In the genomic region with DNA sequence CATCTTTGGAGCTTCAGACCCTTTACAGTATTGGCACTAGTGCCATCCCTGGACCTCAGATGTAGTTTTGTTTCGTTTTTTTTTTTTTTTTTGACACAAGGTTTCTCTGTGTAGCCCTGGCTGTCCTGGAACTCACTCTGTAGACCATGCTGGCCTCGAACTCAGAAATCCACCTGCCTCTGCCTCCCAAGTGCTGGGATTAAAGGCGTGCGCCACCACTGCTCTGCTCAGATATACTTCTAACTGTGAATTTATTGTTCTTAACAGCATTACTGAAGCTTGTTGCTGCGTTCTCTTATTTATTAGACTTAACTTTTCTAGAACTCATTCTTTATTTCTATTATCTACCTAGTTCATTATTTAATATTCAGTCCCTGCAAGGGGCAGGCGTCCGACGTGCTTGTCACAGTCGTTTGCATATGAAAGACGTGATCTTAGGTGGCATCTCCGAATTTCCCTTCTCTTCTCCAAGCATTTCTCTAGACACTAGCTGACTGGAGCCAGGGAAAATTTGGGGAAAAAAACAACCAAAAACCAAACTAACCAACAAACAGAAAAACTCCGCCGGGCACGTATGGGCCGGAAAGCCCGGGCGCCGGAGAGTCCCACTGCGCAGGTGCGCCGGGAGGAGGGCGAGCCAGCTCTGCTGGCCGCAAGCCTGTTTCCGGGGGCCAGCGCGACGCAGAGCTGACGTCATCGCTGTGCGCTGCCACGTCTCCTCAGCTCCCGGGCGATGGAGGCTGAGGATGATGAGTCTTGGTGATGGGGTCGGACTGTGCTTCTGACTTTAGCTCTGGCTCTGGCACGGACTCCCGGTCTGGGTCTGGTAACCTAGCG, we compare ENCODE assay signal across 8 mouse cellular contexts. TPM values are rescaled to one million over a fixed set of nuclear protein-coding genes. Genes with fewer than 3 reads are reported as not detected.
DNase-seq lines count a peak whose midpoint lies in the region; ATAC-seq and TF ChIP-seq lines count a peak whose summit lies in the region.

No protein-coding gene starts in this region.

- H3K79me2 ChIP-seq in MEL (ENCODE audit: control insufficient read depth, insufficient read depth, low read length, poor library complexity) = peaks cover 20% of the 10 kb centered on the region

- peak in 1 of 2 experiments; percentile 32; a peak in 1 of 4 replicates for TF ChIP-seq EP300 in MEL (IDR thresholded peaks at IDR 0.05; ENCODE audit: low read depth in 1 of 2, low read length in 2 of 2)
- TF ChIP-seq EP300 in lung, postnatal 0 days (IDR thresholded peaks at IDR 0.05) = peak; percentile 32; the same call in 1 of the 2 replicates

- H3K9me3 ChIP-seq in MEL (replicated peaks; ENCODE audit: insufficient read depth, low read length) = no peaks in the 10 kb centered on the region
- H3K9me3 ChIP-seq in hindbrain, embryonic 10.5 days = no peaks in the 10 kb centered on the region
- no peaks in the 10 kb centered on the region for H3K9me3 ChIP-seq in lung, postnatal 0 days (ENCODE audit: low read length)

- TF ChIP-seq RAD21 in MEL (IDR thresholded peaks at IDR 0.05; ENCODE audit: low read depth, low read length) = no peak

- H3K27me3 ChIP-seq in MEL (ENCODE audit: control insufficient read depth in 1 of 2, insufficient read depth in 2 of 2, low read length in 2 of 2) = peaks cover 2 to 8% of the 10 kb centered on the region in 2 experiments; a peak in 3 of 4 replicates
- no peaks in the 10 kb centered on the region for H3K27me3 ChIP-seq in cerebellum, adult 2 months (ENCODE audit: control insufficient read depth, insufficient read depth, low read length)
- peaks cover 12% of the 10 kb centered on the region for H3K27me3 ChIP-seq in hindbrain, embryonic 10.5 days (ENCODE audit: insufficient read depth, poor library complexity, severe bottlenecking)
- H3K27me3 ChIP-seq in lung, postnatal 0 days (replicated peaks; ENCODE audit: insufficient read depth, low read length) = no peaks in the 10 kb centered on the region

- no peak for TF ChIP-seq CTCF in MEL (IDR thresholded peaks at IDR 0.05 in 2 of 3, conservative IDR thresholded peaks at IDR 0.05 in 1 of 3; ENCODE audit: control insufficient read depth in 1 of 3, insufficient read depth in 1 of 3, low read depth in 2 of 3, low read length in 3 of 3, poor library complexity in 1 of 3, severe bottlenecking in 1 of 3)
- no peak for TF ChIP-seq CTCF in cerebellum, adult 2 months (IDR thresholded peaks at IDR 0.05; ENCODE audit: borderline replicate concordance, insufficient read depth, low read depth, low read length)
- no peak for TF ChIP-seq CTCF in lung, postnatal 0 days (IDR thresholded peaks at IDR 0.05)

- peak; percentile 96 for DNase-seq in MEL (ENCODE audit: low read depth, low spot score)
- peak; percentile 95 to 96 for DNase-seq in cerebellum, adult 2 months
- DNase-seq in forelimb bud, embryonic 11.5 days (ENCODE audit: low read depth, low spot score) = peak; percentile 95
- peak; percentile 94 for DNase-seq in hindbrain, embryonic 10.5 days (ENCODE audit: low spot score)
- DNase-seq in layer of hippocampus, adult 9-11 months = peak; percentile 93
- peak; percentile 96 for DNase-seq in lung, postnatal 0 days (ENCODE audit: low spot score)
- peak; percentile 97 for DNase-seq in ovary, postnatal 14 days (ENCODE audit: low spot score)
- DNase-seq in thymus, postnatal 14 days = peak; percentile 96

- H3K36me3 ChIP-seq in MEL (ENCODE audit: control insufficient read depth in 1 of 2, insufficient read depth in 2 of 2, low read length in 2 of 2) = peaks cover 1 to 14% of the 10 kb centered on the region in 2 experiments
- peaks cover 29% of the 10 kb centered on the region for H3K36me3 ChIP-seq in hindbrain, embryonic 10.5 days
- no peaks in the 10 kb centered on the region for H3K36me3 ChIP-seq in lung, postnatal 0 days (ENCODE audit: insufficient read depth, low read length)

- peak overlapping the region; percentile 91 for H3K9ac ChIP-seq in MEL (ENCODE audit: control insufficient read depth, low read depth, low read length, poor library complexity, severe bottlenecking)
- peak overlapping the region; percentile 92 for H3K9ac ChIP-seq in lung, postnatal 0 days (replicated peaks; ENCODE audit: low read depth)

- WGBS in cerebellum, adult 2 months = 7% methylated on average over 37 of the region's 37 CpGs
- WGBS in hindbrain, embryonic 10.5 days = 7% methylated on average over 37 of the region's 37 CpGs
- 6% methylated on average over 37 of the region's 37 CpGs for WGBS in lung, postnatal 0 days

- peak; percentile 89 to 97 for TF ChIP-seq POLR2A in MEL (IDR thresholded peaks at IDR 0.05; ENCODE audit: control insufficient read depth in 1 of 2, insufficient read depth in 1 of 2, low read depth in 1 of 2, low read length in 2 of 2, poor library complexity in 1 of 2)
- peak; percentile 96 for TF ChIP-seq POLR2A in cerebellum, adult 2 months (IDR thresholded peaks at IDR 0.05; ENCODE audit: borderline replicate concordance, insufficient read depth, low read length)

- no peaks in the 10 kb centered on the region; a peak in 1 of 4 replicates for H3K4me1 ChIP-seq in MEL (ENCODE audit: control insufficient read depth in 1 of 2, insufficient read depth in 2 of 2, low read length in 2 of 2)
- no peaks in the 10 kb centered on the region for H3K4me1 ChIP-seq in cerebellum, adult 2 months (ENCODE audit: control insufficient read depth, insufficient read depth, low read length)
- peaks cover 10% of the 10 kb centered on the region for H3K4me1 ChIP-seq in hindbrain, embryonic 10.5 days (replicated peaks)
- peaks cover 3% of the 10 kb centered on the region; the same call in 1 of the 2 replicates for H3K4me1 ChIP-seq in lung, postnatal 0 days (ENCODE audit: insufficient read depth, low read depth, low read length)

- peak overlapping the region; percentile 82 for H3K4me2 ChIP-seq in lung, postnatal 0 days (replicated peaks; ENCODE audit: low read depth, low read length)

- H3K4me3 ChIP-seq in MEL (ENCODE audit: control insufficient read depth in 1 of 2, insufficient read depth in 1 of 2, low read depth in 2 of 2, low read length in 2 of 2) = peak overlapping the region; percentile 80 to 86
- peak overlapping the region; percentile 70 for H3K4me3 ChIP-seq in cerebellum, adult 2 months (replicated peaks; ENCODE audit: insufficient read depth, low read depth, low read length)
- peak overlapping the region; percentile 92 for H3K4me3 ChIP-seq in hindbrain, embryonic 10.5 days
- peak overlapping the region; percentile 91 for H3K4me3 ChIP-seq in lung, postnatal 0 days (ENCODE audit: low read depth, low read length)

- peak overlapping the region; percentile 83 for H3K27ac ChIP-seq in MEL (ENCODE audit: control insufficient read depth, low read depth, low read length)
- H3K27ac ChIP-seq in cerebellum, adult 2 months (ENCODE audit: insufficient read depth, low read length) = peak overlapping the region; percentile 55; the same call in 1 of the 2 replicates
- H3K27ac ChIP-seq in hindbrain, embryonic 10.5 days = peak overlapping the region; percentile 93
- H3K27ac ChIP-seq in lung, postnatal 0 days (ENCODE audit: low read length) = peak overlapping the region; percentile 83

- ATAC-seq in lung, postnatal 0 days = peak; percentile 99

TF ChIP-seq in MEL, 35 proteins besides CTCF, POLR2A, EP300 and RAD21 (continues in another document):
- TF ChIP-seq USF2 (IDR thresholded peaks at IDR 0.05; ENCODE audit: borderline replicate concordance in 1 of 2, insufficient read depth in 1 of 2, low read depth in 1 of 2, low read length in 2 of 2) (no peak), ZKSCAN1 (IDR thresholded peaks at IDR 0.05; ENCODE audit: low read depth, low read length) (no peak), MEF2A (IDR thresholded peaks at IDR 0.05; ENCODE audit: extremely low read depth, insufficient replicate concordance, low read depth, low read length, poor library complexity, severe bottlenecking) (no peak), TAL1 (IDR thresholded peaks at IDR 0.05; ENCODE audit: low read length) (no peak), ZC3H11A (IDR thresholded peaks at IDR 0.05; ENCODE audit: low read depth, low read length) (0 out of 2 replicates have a peak, but pooled peaks have one; percentile 13), CHD1 (IDR thresholded peaks at IDR 0.05; ENCODE audit: low read depth, low read length) (no peak), GABPA (IDR thresholded peaks at IDR 0.05; ENCODE audit: low read depth, low read length) (no peak), ETS1 (IDR thresholded peaks at IDR 0.05; ENCODE audit: low read depth, low read length) (peak; percentile 66), UBTF (IDR thresholded peaks at IDR 0.05; ENCODE audit: borderline replicate concordance, insufficient read depth, low read depth, low read length) (no peak), KAT2A (conservative IDR thresholded peaks at IDR 0.05; ENCODE audit: low read depth, low read length) (no peak; the same call in 1 of the 2 replicates), POLR2AphosphoS5 (IDR thresholded peaks at IDR 0.05; ENCODE audit: borderline replicate concordance, low read depth, low read length) (0 out of 2 replicates have a peak, but pooled peaks have one; percentile 18), JUND (IDR thresholded peaks at IDR 0.05; ENCODE audit: low read depth, low read length) (no peak)

RNA-seq across cellular contexts. Expression of a gene that starts 3.9 kb away (rescaled TPM):
- 34.2 and 38.1 TPM in 2 replicates for total RNA-seq in MEL (2012; rRNA removed)
- polyA plus RNA-seq in MEL (2012; ENCODE audit: insufficient read depth in 1 of 2, insufficient read length in 2 of 2, low read depth in 1 of 2, low replicate concordance in 2 of 2, missing spikeins in 1 of 2) = 100 to 1,000 TPM; 116 to 352 TPM
- polyA plus RNA-seq in cerebellum, adult 2 months (2012; rRNA removed) = 62.9 and 63.0 TPM in 2 replicates
- 69.4 and 92.4 TPM in 2 replicates for polyA plus RNA-seq in hindbrain, embryonic 10.5 days (2016; fragmentation: Nextera tagmentation; extraction: Ambion mirVana)
- 45.2 and 45.9 TPM in 2 replicates for polyA plus RNA-seq in lung, postnatal 0 days (2015; fragmentation: Nextera tagmentation; extraction: Ambion mirVana)

RNA-seq across cellular contexts. Expression of a gene that starts 12.3 kb away (rescaled TPM):
- 17.7 and 17.9 TPM in 2 replicates for total RNA-seq in MEL (2012; rRNA removed)
- polyA plus RNA-seq in MEL (2012; ENCODE audit: insufficient read depth in 1 of 2, insufficient read length in 2 of 2, low read depth in 1 of 2, low replicate concordance in 2 of 2, missing spikeins in 1 of 2) = 10 to 100 TPM in 1 of 2 experiments, not detected in 1; 28.6 TPM
- polyA plus RNA-seq in cerebellum, adult 2 months (2012; rRNA removed) = 55.9 and 59.9 TPM in 2 replicates
- 61.3 and 66.9 TPM in 2 replicates for polyA plus RNA-seq in hindbrain, embryonic 10.5 days (2016; fragmentation: Nextera tagmentation; extraction: Ambion mirVana)
- polyA plus RNA-seq in lung, postnatal 0 days (2015; fragmentation: Nextera tagmentation; extraction: Ambion mirVana) = 19.4 and 22.4 TPM in 2 replicates

RNA-seq across cellular contexts. Expression of a gene that starts 39.9 kb away (rescaled TPM):
- total RNA-seq in MEL (2012; rRNA removed) = 36.4 and 38.0 TPM in 2 replicates
- polyA plus RNA-seq in MEL (2012; ENCODE audit: insufficient read depth in 1 of 2, insufficient read length in 2 of 2, low read depth in 1 of 2, low replicate concordance in 2 of 2, missing spikeins in 1 of 2) = 10 to 100 TPM in 1 of 2 experiments, not detected in 1; 40.4 TPM
- 19.7 and 19.9 TPM in 2 replicates for polyA plus RNA-seq in cerebellum, adult 2 months (2012; rRNA removed)
- polyA plus RNA-seq in hindbrain, embryonic 10.5 days (2016; fragmentation: Nextera tagmentation; extraction: Ambion mirVana) = 36.1 and 36.7 TPM in 2 replicates
- 16.7 and 17.6 TPM in 2 replicates for polyA plus RNA-seq in lung, postnatal 0 days (2015; fragmentation: Nextera tagmentation; extraction: Ambion mirVana)

Comparison
In these comparisons a context has a peak if more than half of its experiments do, and no peak if none do; other contexts are left out.
1. Peak in every context shown above with its lines: DNase-seq, ATAC-seq, H3K4me3 ChIP-seq and H3K27ac ChIP-seq.